Mouse (Mus musculus): ENCODE data around the gene Naxd.

DNA sequence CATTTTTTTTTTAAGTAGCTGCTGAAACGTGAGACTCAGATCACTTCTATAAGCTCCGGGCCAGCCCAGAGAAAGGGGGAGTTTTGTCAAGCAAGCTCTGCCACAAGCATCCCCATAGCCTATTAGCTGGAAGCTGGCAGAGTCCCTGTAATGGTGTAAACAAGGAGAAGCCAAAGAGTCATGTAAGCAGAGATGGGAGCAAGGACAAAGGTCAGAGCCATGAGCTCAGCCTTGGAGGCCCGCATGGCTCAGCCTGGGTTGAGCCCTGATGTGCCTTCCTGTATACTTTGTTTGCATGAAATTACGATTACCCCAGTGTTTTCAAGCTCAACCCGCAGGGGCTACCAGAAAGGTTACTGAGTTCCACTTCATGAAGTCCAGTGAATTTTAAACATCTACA lies 38.3 kb upstream of the Naxd start:
- no peak for TF ChIP-seq CTCF (conservative IDR thresholded peaks at IDR 0.05; ENCODE audit: low read length)
- TF ChIP-seq NANOG (IDR thresholded peaks at IDR 0.05; ENCODE audit: borderline replicate concordance, low read length): no peak
